Mouse (Mus musculus): ENCODE data around the gene Dhx32. TPM values are rescaled to one million over a fixed set of nuclear protein-coding genes. Genes with fewer than 3 reads are reported as not detected.

The Dhx32 gene
- total and polyA plus RNA-seq, 3 experiments, result 25.6 to 27.1 TPM; not detected in 1

- Histone ChIP-seq H3K79me2 (ENCODE audit: control insufficient read depth, insufficient read depth, low read length, poor library complexity) (no peaks in the 10 kb centered on the region), H3K36me3 (ENCODE audit: control insufficient read depth in 1 of 2, insufficient read depth in 2 of 2, low read length in 2 of 2) (no peaks in the 10 kb centered on the region; a peak in 1 of 4 replicates), H3K9me3 (replicated peaks; ENCODE audit: insufficient read depth, low read length) (no peaks in the 10 kb centered on the region), H3K27me3 (ENCODE audit: control insufficient read depth in 1 of 2, insufficient read depth in 2 of 2, low read length in 2 of 2) (no peaks in the 10 kb centered on the region), H3K4me3 (ENCODE audit: control insufficient read depth in 1 of 2, insufficient read depth in 1 of 2, low read depth in 2 of 2, low read length in 2 of 2) (no peak overlapping the region), H3K9ac (ENCODE audit: control insufficient read depth, low read depth, low read length, poor library complexity, severe bottlenecking) (no peak overlapping the region), H3K4me1 (ENCODE audit: control insufficient read depth in 1 of 2, insufficient read depth in 2 of 2, low read length in 2 of 2) (no peaks in the 10 kb centered on the region), H3K27ac (ENCODE audit: control insufficient read depth, low read depth, low read length) (no peak overlapping the region)
- no peak for DNase-seq (ENCODE audit: low read depth, low spot score)
- TF ChIP-seq RCOR1 (IDR thresholded peaks at IDR 0.05; ENCODE audit: low read depth, low read length) (no peak), ZC3H11A (IDR thresholded peaks at IDR 0.05; ENCODE audit: low read depth, low read length) (no peak), POLR2AphosphoS5 (IDR thresholded peaks at IDR 0.05; ENCODE audit: borderline replicate concordance, low read depth, low read length) (no peak), SMC3 (IDR thresholded peaks at IDR 0.05; ENCODE audit: low read depth, low read length) (no peak)
Measured at GRCm38 (mm10) chr7:133759611-133760353, 22.7 kb downstream of the Dhx32 start.

GRCm38 (mm10) chr7:133758716-133759115 is 23.8 kb downstream of the Dhx32 start:
- no peaks in the 10 kb centered on the region for H3K79me2 ChIP-seq (ENCODE audit: control insufficient read depth, insufficient read depth, low read length, poor library complexity)
- no peaks in the 10 kb centered on the region for H3K27me3 ChIP-seq (ENCODE audit: control insufficient read depth in 1 of 2, insufficient read depth in 2 of 2, low read length in 2 of 2)
- no peak overlapping the region for H3K9ac ChIP-seq (ENCODE audit: control insufficient read depth, low read depth, low read length, poor library complexity, severe bottlenecking)
- H3K27ac ChIP-seq (ENCODE audit: control insufficient read depth, low read depth, low read length), result no peak overlapping the region
- no peak overlapping the region for H3K4me3 ChIP-seq (ENCODE audit: control insufficient read depth in 1 of 2, insufficient read depth in 1 of 2, low read depth in 2 of 2, low read length in 2 of 2)
- no peak for DNase-seq (ENCODE audit: low read depth, low spot score)
- TF ChIP-seq CTCF (IDR thresholded peaks at IDR 0.05 in 2 of 3, conservative IDR thresholded peaks at IDR 0.05 in 1 of 3; ENCODE audit: control insufficient read depth in 1 of 3, insufficient read depth in 1 of 3, low read depth in 2 of 3, low read length in 3 of 3, poor library complexity in 1 of 3, severe bottlenecking in 1 of 3) (peak in 2 of 3 experiments; percentile 21 to 41; a peak in 3 of 6 replicates), POLR2AphosphoS5 (IDR thresholded peaks at IDR 0.05; ENCODE audit: borderline replicate concordance, low read depth, low read length) (no peak), BHLHE40 (IDR thresholded peaks at IDR 0.05; ENCODE audit: borderline replicate concordance, low read depth, low read length) (no peak), RAD21 (IDR thresholded peaks at IDR 0.05; ENCODE audit: low read depth, low read length) (peak; percentile 23), SMC3 (IDR thresholded peaks at IDR 0.05; ENCODE audit: low read depth, low read length) (peak; percentile 18; the same call in 1 of the 2 replicates)
- no peaks in the 10 kb centered on the region; a peak in 1 of 4 replicates for H3K36me3 ChIP-seq (ENCODE audit: control insufficient read depth in 1 of 2, insufficient read depth in 2 of 2, low read length in 2 of 2)
- no peaks in the 10 kb centered on the region for H3K9me3 ChIP-seq (replicated peaks; ENCODE audit: insufficient read depth, low read length)
- no peaks in the 10 kb centered on the region for H3K4me1 ChIP-seq (ENCODE audit: control insufficient read depth in 1 of 2, insufficient read depth in 2 of 2, low read length in 2 of 2)

GRCm38 (mm10) chr7:133757961-133758455 is 24.5 kb downstream of the Dhx32 start:
- Histone ChIP-seq H3K27me3 (ENCODE audit: control insufficient read depth in 1 of 2, insufficient read depth in 2 of 2, low read length in 2 of 2) (no peaks in the 10 kb centered on the region), H3K4me1 (ENCODE audit: control insufficient read depth in 1 of 2, insufficient read depth in 2 of 2, low read length in 2 of 2) (no peaks in the 10 kb centered on the region), H3K79me2 (ENCODE audit: control insufficient read depth, insufficient read depth, low read length, poor library complexity) (no peaks in the 10 kb centered on the region), H3K4me3 (ENCODE audit: control insufficient read depth in 1 of 2, insufficient read depth in 1 of 2, low read depth in 2 of 2, low read length in 2 of 2) (no peak overlapping the region), H3K36me3 (ENCODE audit: control insufficient read depth in 1 of 2, insufficient read depth in 2 of 2, low read length in 2 of 2) (no peaks in the 10 kb centered on the region; a peak in 1 of 4 replicates), H3K9me3 (replicated peaks; ENCODE audit: insufficient read depth, low read length) (no peaks in the 10 kb centered on the region), H3K27ac (ENCODE audit: control insufficient read depth, low read depth, low read length) (no peak overlapping the region), H3K9ac (ENCODE audit: control insufficient read depth, low read depth, low read length, poor library complexity, severe bottlenecking) (no peak overlapping the region)
- TF ChIP-seq MYC (IDR thresholded peaks at IDR 0.05; ENCODE audit: low read depth, low read length), result no peak
- TF ChIP-seq BHLHE40 (IDR thresholded peaks at IDR 0.05; ENCODE audit: borderline replicate concordance, low read depth, low read length), result no peak
- TF ChIP-seq CHD2 (IDR thresholded peaks at IDR 0.05; ENCODE audit: low read length), result no peak
- TF ChIP-seq POLR2A (IDR thresholded peaks at IDR 0.05; ENCODE audit: control insufficient read depth in 1 of 2, insufficient read depth in 1 of 2, low read depth in 1 of 2, low read length in 2 of 2, poor library complexity in 1 of 2), result no peak
- TF ChIP-seq GABPA (IDR thresholded peaks at IDR 0.05; ENCODE audit: low read depth, low read length), result no peak
- TF ChIP-seq ZC3H11A (IDR thresholded peaks at IDR 0.05; ENCODE audit: low read depth, low read length), result no peak
- no peak for TF ChIP-seq E2F4 (IDR thresholded peaks at IDR 0.05; ENCODE audit: borderline replicate concordance, low read depth, low read length)
- TF ChIP-seq ELF1 (IDR thresholded peaks at IDR 0.05; ENCODE audit: low read depth, low read length), result no peak
- TF ChIP-seq ZKSCAN1 (IDR thresholded peaks at IDR 0.05; ENCODE audit: low read depth, low read length), result no peak
- no peak for TF ChIP-seq RCOR1 (IDR thresholded peaks at IDR 0.05; ENCODE audit: low read depth, low read length)
- TF ChIP-seq USF2 (IDR thresholded peaks at IDR 0.05; ENCODE audit: borderline replicate concordance in 1 of 2, insufficient read depth in 1 of 2, low read depth in 1 of 2, low read length in 2 of 2), result no peak
- no peak for TF ChIP-seq RAD21 (IDR thresholded peaks at IDR 0.05; ENCODE audit: low read depth, low read length)
- TF ChIP-seq TCF12 (IDR thresholded peaks at IDR 0.05; ENCODE audit: low read depth, low read length), result no peak
- no peak for TF ChIP-seq UBTF (IDR thresholded peaks at IDR 0.05; ENCODE audit: borderline replicate concordance, insufficient read depth, low read depth, low read length)
- no peak for TF ChIP-seq KAT2A (conservative IDR thresholded peaks at IDR 0.05; ENCODE audit: low read depth, low read length)
- no peak for TF ChIP-seq TBP (IDR thresholded peaks at IDR 0.05; ENCODE audit: low read depth, low read length)
- TF ChIP-seq EP300 (IDR thresholded peaks at IDR 0.05; ENCODE audit: low read depth in 1 of 2, low read length in 2 of 2), result no peak
- no peak for TF ChIP-seq MEF2A (IDR thresholded peaks at IDR 0.05; ENCODE audit: extremely low read depth, insufficient replicate concordance, low read depth, low read length, poor library complexity, severe bottlenecking)
- no peak for TF ChIP-seq ZMIZ1 (IDR thresholded peaks at IDR 0.05; ENCODE audit: low read depth, low read length)
- no peak for DNase-seq (ENCODE audit: low read depth, low spot score)

Data from MEL (cell line).